ENCODE assay signal across 12 mouse cellular contexts in genomic region chr7:78659846-78660245, GRCm38 (mm10).
"Had no signal": no experiment of that assay in that cellular context is flagged by ENCODE, and none has a peak within 500 bp of the region (broad histone marks: within the 10 kb centered on the region; RNA-seq: fewer than 3 reads in every experiment).

No protein-coding gene starts in this region.

- DNase-seq: left cerebral cortex, postnatal 4 days; liver; liver, embryonic 13.5 days; liver, postnatal 0 days; lung, adult 18-20 months; lung, adult 2 months; lung, embryonic 14.5 days; lung, postnatal 10 days; lung, postnatal 14 days; lung, postnatal 36 days; lung, postnatal 4 days; midbrain, embryonic 14.5 days had no signal
